Mouse (Mus musculus): Measurements from ENCODE around the gene Tra2a. TPM values are rescaled to one million over a fixed set of nuclear protein-coding genes. Genes with fewer than 3 reads are reported as not detected.

Gene Tra2a
- polyA plus RNA-seq, 2 experiments: 16.1 to 61.4 TPM

- H3K9ac ChIP-seq (replicated peaks): peak overlapping the region; percentile 100
- DNase-seq (ENCODE audit: low read depth in 3 of 3, low spot score in 3 of 3) (no peak), ATAC-seq (ENCODE audit: insufficient read depth) (no peak)
- WGBS (ENCODE audit: insufficient replicate concordance): under 1% methylated on average over 9 of the region's 9 CpGs
- no peak for TF ChIP-seq CTCF (IDR thresholded peaks at IDR 0.05; ENCODE audit: low read depth)
- no peak for TF ChIP-seq EP300 (IDR thresholded peaks at IDR 0.05; ENCODE audit: low read depth)
- H3K9me3 ChIP-seq (ENCODE audit: control insufficient read depth, low read length): no peaks in the 10 kb centered on the region
- H3K4me2 ChIP-seq (ENCODE audit: low read depth): peak overlapping the region; percentile 92
- H3K4me1 ChIP-seq (replicated peaks; ENCODE audit: control insufficient read depth in 2 of 2, insufficient read depth in 2 of 2, low read length in 1 of 2): peaks cover 16 to 21% of the 10 kb centered on the region in 2 experiments
- no peaks in the 10 kb centered on the region for H3K36me3 ChIP-seq (replicated peaks; ENCODE audit: control insufficient read depth, insufficient read depth, low read depth)
- peak overlapping the region; percentile 88 to 100 for H3K4me3 ChIP-seq (ENCODE audit: insufficient read depth in 1 of 2, low read depth in 2 of 2, low read length in 2 of 2)
- H3K27ac ChIP-seq: peak overlapping the region; percentile 93; the same call in 1 of the 2 replicates
- no peaks in the 10 kb centered on the region for H3K27me3 ChIP-seq (ENCODE audit: control insufficient read depth, insufficient read depth, low read length)
These were observed 1.4 kb downstream of the Tra2a start for GRCm38 (mm10) chr6:49262421-49262820.

- ATAC-seq (ENCODE audit: insufficient read depth) (no peak), DNase-seq (ENCODE audit: low read depth in 3 of 3, low spot score in 3 of 3) (no peak)
- Histone ChIP-seq H3K4me3 (ENCODE audit: insufficient read depth in 1 of 2, low read depth in 2 of 2, low read length in 2 of 2) (no peak overlapping the region), H3K4me2 (ENCODE audit: low read depth) (no peak overlapping the region), H3K9me3 (ENCODE audit: control insufficient read depth, low read length) (no peaks in the 10 kb centered on the region), H3K4me1 (replicated peaks; ENCODE audit: control insufficient read depth in 2 of 2, insufficient read depth in 2 of 2, low read length in 1 of 2) (peaks cover 18 to 21% of the 10 kb centered on the region in 2 experiments), H3K9ac (replicated peaks) (no peak overlapping the region; the same call in 1 of the 2 replicates), H3K36me3 (replicated peaks; ENCODE audit: control insufficient read depth, insufficient read depth, low read depth) (no peaks in the 10 kb centered on the region), H3K27me3 (ENCODE audit: control insufficient read depth, insufficient read depth, low read length) (no peaks in the 10 kb centered on the region), H3K27ac (no peak overlapping the region)
- TF ChIP-seq EP300 (IDR thresholded peaks at IDR 0.05; ENCODE audit: low read depth): no peak
- WGBS (ENCODE audit: insufficient replicate concordance): 54% methylated on average over 5 of the region's 5 CpGs
These were observed 4.1 kb downstream of the Tra2a start for GRCm38 (mm10) chr6:49259711-49260110.

- TF ChIP-seq CTCF (IDR thresholded peaks at IDR 0.05; ENCODE audit: low read depth): no peak
- no peak for TF ChIP-seq EP300 (IDR thresholded peaks at IDR 0.05; ENCODE audit: low read depth)
- 76% methylated on average over 2 of the region's 2 CpGs for WGBS (ENCODE audit: insufficient replicate concordance)
- no peaks in the 10 kb centered on the region for H3K27me3 ChIP-seq (ENCODE audit: control insufficient read depth, insufficient read depth, low read length)
- no peak overlapping the region for H3K27ac ChIP-seq
- H3K9ac ChIP-seq (replicated peaks): no peak overlapping the region
- H3K9me3 ChIP-seq (ENCODE audit: control insufficient read depth, low read length): no peaks in the 10 kb centered on the region
- no peak for ATAC-seq (ENCODE audit: insufficient read depth)
- no peak for DNase-seq (ENCODE audit: low read depth in 3 of 3, low spot score in 3 of 3)
- no peak overlapping the region for H3K4me2 ChIP-seq (ENCODE audit: low read depth)
- peaks cover 18 to 19% of the 10 kb centered on the region in 2 experiments for H3K4me1 ChIP-seq (replicated peaks; ENCODE audit: control insufficient read depth in 2 of 2, insufficient read depth in 2 of 2, low read length in 1 of 2)
- no peaks in the 10 kb centered on the region for H3K36me3 ChIP-seq (replicated peaks; ENCODE audit: control insufficient read depth, insufficient read depth, low read depth)
- no peak overlapping the region for H3K4me3 ChIP-seq (ENCODE audit: insufficient read depth in 1 of 2, low read depth in 2 of 2, low read length in 2 of 2)
These were observed 6.0 kb downstream of the Tra2a start for GRCm38 (mm10) chr6:49257880-49258279.

- ATAC-seq (ENCODE audit: insufficient read depth) (no peak), DNase-seq (ENCODE audit: low read depth in 3 of 3, low spot score in 3 of 3) (no peak)
- H3K9me3 ChIP-seq (ENCODE audit: control insufficient read depth, low read length): no peaks in the 10 kb centered on the region
- no peak overlapping the region for H3K4me2 ChIP-seq (ENCODE audit: low read depth)
- 0 out of 4 replicates have a peak, but pooled peaks cover 0 to 2% of the 10 kb centered on the region in 2 experiments for H3K4me1 ChIP-seq (replicated peaks; ENCODE audit: control insufficient read depth in 2 of 2, insufficient read depth in 2 of 2, low read length in 1 of 2)
- no peak overlapping the region for H3K4me3 ChIP-seq (ENCODE audit: insufficient read depth in 1 of 2, low read depth in 2 of 2, low read length in 2 of 2)
- no peaks in the 10 kb centered on the region for H3K27me3 ChIP-seq (ENCODE audit: control insufficient read depth, insufficient read depth, low read length)
- 90% methylated on average over 8 of the region's 8 CpGs for WGBS (ENCODE audit: insufficient replicate concordance)
- H3K9ac ChIP-seq (replicated peaks): no peak overlapping the region
- TF ChIP-seq EP300 (IDR thresholded peaks at IDR 0.05; ENCODE audit: low read depth): no peak
- TF ChIP-seq CTCF (IDR thresholded peaks at IDR 0.05; ENCODE audit: low read depth): no peak
- H3K36me3 ChIP-seq (replicated peaks; ENCODE audit: control insufficient read depth, insufficient read depth, low read depth): peaks cover 37% of the 10 kb centered on the region
- no peak overlapping the region for H3K27ac ChIP-seq
These were observed 11.6 kb downstream of the Tra2a start for GRCm38 (mm10) chr6:49252207-49252606.

- peaks cover 47% of the 10 kb centered on the region for H3K36me3 ChIP-seq (replicated peaks; ENCODE audit: control insufficient read depth, insufficient read depth, low read depth)
- ATAC-seq (ENCODE audit: insufficient read depth) (no peak), DNase-seq (ENCODE audit: low read depth in 3 of 3, low spot score in 3 of 3) (no peak)
- no peaks in the 10 kb centered on the region for H3K9me3 ChIP-seq (ENCODE audit: control insufficient read depth, low read length)
- H3K27ac ChIP-seq: no peak overlapping the region
- 89% methylated on average over 2 of the region's 2 CpGs for WGBS (ENCODE audit: insufficient replicate concordance)
- H3K9ac ChIP-seq (replicated peaks): no peak overlapping the region
- H3K4me1 ChIP-seq (replicated peaks; ENCODE audit: control insufficient read depth in 2 of 2, insufficient read depth in 2 of 2, low read length in 1 of 2): no peaks in the 10 kb centered on the region
- H3K4me3 ChIP-seq (ENCODE audit: insufficient read depth in 1 of 2, low read depth in 2 of 2, low read length in 2 of 2): no peak overlapping the region
- no peaks in the 10 kb centered on the region for H3K27me3 ChIP-seq (ENCODE audit: control insufficient read depth, insufficient read depth, low read length)
- no peak overlapping the region for H3K4me2 ChIP-seq (ENCODE audit: low read depth)
- TF ChIP-seq EP300 (IDR thresholded peaks at IDR 0.05; ENCODE audit: low read depth) (no peak), CTCF (IDR thresholded peaks at IDR 0.05; ENCODE audit: low read depth) (0 out of 2 replicates have a peak, but pooled peaks have one; percentile 28)
These were observed 12.6 kb downstream of the Tra2a start for GRCm38 (mm10) chr6:49251199-49251598.
